Mouse (Mus musculus) granulocyte monocyte progenitor cell, adult 5-6 weeks (primary cell): ENCODE results near the gene Itgae. TPM values are rescaled to one million over a fixed set of nuclear protein-coding genes. Genes with fewer than 3 reads are reported as not detected.
A peak's percentile ranks its signal among the peaks of the same experiment; 100 is the strongest.
"Not testable (repeated sequence)": the region's sequence is repeated elsewhere in the genome, so short reads cannot be mapped to it uniquely, and the experiment has no call there.

Experiments
- ATAC-seq: replicated peaks from 2 replicates; pipeline ENCODE4 v1.8.0; 2016; ENCODE audit warnings: mild to moderate bottlenecking, moderate TSS enrichment, inconsistent platforms; ENCODE audit not compliant: poor library complexity, severe bottlenecking
- total RNA-seq, 2 experiments: library from RNA; stranded (forward) in 1 of 2; stranded (reverse) in 1 of 2; fragments of 200-712, 200-1000 nt in 1 of 2; fragments of >200 nt in 1 of 2; fragmentation: Nextera tagmentation in 1 of 2; gene quantifications; 2 replicates each; pipeline ENCODE4 v1.2.3; 2014 to 2017

Itgae gene
- total RNA-seq, 2 experiments from 2014 or later, result 0.77 TPM; not detected in 1

- ATAC-seq, result no peak
Measured at GRCm38 (mm10) chr11:73092057-73092456, 1.7 kb downstream of the Itgae start.

- ATAC-seq, result peak; percentile 88
Measured at GRCm38 (mm10) chr11:73092877-73093276, 2.5 kb downstream of the Itgae start.

DNA sequence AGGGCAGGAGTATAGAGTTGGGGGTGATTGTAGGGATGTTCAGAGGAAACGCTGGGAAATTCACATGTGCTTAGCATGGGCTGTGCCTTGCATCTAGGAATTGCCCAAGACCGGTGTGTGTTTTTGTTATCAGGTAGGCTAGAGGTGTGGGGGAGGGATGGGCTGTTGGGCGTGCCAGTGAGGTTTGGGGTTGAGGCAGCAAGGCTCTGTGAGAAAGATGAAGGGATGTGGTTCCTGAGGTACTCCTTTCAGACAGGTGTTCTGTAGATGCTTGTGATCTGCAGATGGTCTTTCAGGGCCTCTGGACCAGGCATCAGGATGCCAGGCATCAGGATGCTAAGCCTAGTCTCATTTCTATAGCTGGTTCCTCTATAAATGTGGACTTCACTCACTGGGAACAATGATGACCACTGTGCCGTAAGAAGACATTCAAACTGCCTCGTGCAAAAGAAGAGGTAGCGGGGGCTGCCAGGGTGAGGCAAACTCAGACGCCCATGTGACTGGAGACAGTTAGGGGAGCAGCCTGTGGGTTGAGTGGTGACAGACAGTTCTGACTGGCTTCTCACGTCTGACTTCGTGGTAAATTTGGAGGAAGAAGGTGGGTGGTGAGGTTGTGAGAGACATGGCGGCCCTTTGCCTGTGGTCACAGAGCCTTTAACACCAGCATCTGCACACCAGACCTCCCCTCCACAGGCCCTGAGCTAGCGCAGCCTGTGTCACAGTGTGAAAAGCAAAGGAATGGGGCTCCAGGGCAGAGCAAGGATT, 4.0 kb downstream of the Itgae start:
- ATAC-seq, result peak; percentile 28

GRCm38 (mm10) chr11:73098860-73099259, 8.5 kb downstream of the Itgae start:
- no peak for ATAC-seq

DNA sequence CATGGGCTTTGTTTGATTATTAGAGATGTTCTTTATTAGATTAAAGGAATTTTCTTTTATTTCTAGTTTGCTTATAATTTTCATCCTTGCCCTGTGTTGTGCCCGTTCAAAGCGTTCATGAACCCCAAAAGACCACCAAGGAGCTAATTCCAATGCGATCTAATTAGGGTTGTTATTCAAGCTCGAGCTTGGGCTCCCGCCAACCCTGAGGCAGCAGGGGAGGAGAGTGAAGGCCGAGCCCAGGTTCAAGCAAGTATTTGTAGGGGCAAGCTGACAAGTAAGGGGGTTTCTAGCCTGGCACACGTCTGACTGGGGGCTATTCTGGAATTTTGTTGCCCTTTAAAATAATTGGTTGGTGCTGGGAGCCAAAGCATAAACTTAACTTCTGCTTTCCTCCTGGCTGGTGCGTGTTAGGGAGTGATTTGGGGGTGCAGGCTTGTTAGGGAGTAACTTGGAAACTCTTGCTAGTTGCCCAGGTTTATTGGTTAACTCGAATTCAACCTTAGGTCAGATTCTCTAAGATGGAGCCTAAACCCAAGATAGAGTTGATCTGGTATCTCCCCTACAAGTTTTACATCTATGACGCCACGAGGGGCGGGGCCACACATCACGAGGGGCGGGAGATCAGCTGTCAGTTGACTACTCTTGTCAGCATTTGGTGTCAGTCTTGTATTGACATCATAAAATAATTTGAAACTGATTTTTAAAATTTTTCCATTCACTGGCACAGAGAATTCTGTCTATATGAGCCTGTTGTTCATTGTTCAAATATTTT, 9.8 kb downstream of the Itgae start:
- no peak for ATAC-seq

GRCm38 (mm10) chr11:73101308-73101707, 10.9 kb downstream of the Itgae start:
- ATAC-seq, result no peak

DNA sequence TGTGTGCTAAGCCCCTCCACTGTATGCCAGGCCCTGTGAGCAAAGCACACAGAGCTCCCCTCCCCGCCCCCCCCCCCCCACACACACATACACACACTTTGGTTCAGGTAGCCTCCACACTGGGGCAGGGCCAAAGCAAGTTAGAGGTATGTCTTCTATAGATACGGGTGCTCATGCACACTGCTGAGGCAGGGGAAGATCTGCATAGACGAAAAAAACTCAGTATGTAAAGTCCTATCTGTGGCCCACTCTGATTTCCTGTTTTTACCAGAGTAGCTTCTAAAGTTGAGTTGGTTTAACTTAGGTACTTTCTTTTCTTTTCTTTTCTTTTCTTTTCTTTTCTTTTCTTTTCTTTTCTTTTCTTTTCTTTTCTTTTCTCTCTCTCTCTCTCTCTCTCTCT, 14.9 kb downstream of the Itgae start:
- no peak for ATAC-seq

- not testable (repeated sequence) for ATAC-seq
Measured at GRCm38 (mm10) chr11:73107358-73107757, 17.0 kb downstream of the Itgae start.

GRCm38 (mm10) chr11:73108195-73108897, 18.0 kb downstream of the Itgae start:
- peak; percentile 74 for ATAC-seq

GRCm38 (mm10) chr11:73108898-73109625, 18.7 kb downstream of the Itgae start:
- peak; percentile 29 for ATAC-seq

- ATAC-seq, result no peak
Measured at GRCm38 (mm10) chr11:73109941-73110340, 19.6 kb downstream of the Itgae start.

DNA sequence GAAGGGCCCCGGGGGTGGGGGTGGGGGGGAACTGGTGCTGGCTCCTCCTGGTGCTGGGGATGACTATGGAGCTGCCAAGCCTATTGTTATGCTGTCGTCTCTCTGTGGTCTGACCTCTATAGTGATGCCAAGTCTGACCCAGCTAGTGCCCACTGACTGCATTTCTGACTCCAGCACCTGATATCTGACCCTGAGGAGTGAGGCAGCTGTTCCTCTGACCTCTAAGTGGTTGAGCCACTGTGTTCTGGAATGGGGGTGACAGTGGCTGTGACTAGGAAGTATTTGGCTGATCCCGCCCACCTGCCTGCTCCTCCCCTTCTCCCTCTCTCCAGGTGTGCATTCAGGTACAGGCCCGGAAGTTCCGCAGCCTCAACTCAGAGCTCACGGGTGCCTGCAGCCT, 21.0 kb downstream of the Itgae start:
- no peak for ATAC-seq

DNA sequence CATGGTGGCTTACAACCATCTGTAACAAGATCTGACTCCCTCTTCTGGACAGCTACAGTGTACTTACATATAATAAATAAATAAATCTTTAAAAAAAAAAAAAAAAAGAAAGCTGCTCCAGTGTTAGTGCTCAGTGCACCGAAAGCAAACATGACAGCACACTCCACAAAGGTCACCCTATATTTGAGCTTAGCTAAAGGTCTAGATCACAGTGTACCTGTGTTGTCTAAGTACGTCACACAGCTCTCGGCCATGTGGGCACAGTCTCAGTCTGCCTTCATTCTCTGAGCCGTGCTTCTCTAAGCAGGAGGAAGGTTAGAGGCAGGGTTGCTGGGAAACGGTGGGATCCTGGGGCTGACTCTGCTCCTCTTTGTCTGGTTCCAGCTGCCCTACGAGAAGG, 36.1 kb downstream of the Itgae start:
- ATAC-seq, result no peak

DNA sequence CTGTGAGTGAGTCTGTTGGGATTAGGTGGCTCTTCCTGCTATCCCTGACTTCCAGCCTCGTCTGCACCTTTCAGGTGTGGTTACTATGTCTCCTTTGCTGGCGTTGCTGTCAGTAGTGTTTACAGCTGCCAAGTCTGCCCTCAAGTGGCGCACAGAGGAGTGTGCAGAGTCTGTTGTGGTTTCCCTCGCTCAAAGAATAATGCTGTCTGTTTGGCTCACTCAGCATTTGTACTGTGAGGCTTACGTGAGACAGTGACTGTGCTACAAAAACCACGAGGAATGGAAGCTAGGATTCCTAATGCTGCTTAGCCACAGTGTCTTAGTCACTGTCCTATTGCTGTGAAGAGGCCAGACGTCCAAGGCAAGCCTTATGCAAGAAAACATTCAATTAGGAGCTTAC, 40.6 kb downstream of the Itgae start:
- ATAC-seq, result peak; percentile 31; the same call in 1 of the 2 replicates

GRCm38 (mm10) chr11:73132999-73133398, 42.6 kb downstream of the Itgae start:
- peak; percentile 39 for ATAC-seq

- ATAC-seq, result no peak
Measured at GRCm38 (mm10) chr11:73134222-73134621, 43.8 kb downstream of the Itgae start.

- no peak for ATAC-seq
Measured at GRCm38 (mm10) chr11:73136587-73136986, 46.2 kb downstream of the Itgae start.

DNA sequence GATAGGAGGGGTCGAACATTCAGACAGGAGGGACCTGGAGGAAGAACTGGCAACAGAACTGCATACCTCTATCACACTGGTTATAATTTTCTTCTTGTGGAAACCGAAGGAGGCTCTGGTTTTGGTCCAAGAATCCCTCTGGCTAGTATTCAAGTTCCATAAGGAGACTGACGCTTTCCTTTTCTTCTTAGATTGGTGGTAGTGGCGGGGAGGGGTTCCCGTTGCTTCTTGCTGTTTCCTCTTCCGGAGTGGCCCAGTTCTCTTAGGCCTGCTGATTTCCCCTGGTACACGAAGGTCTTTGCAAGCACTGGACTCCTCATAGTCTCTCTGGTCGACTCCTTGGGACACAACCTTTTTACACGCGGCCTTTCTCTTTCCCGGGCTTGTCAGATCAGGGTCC, 46.7 kb downstream of the Itgae start:
- peak; percentile 33 for ATAC-seq

DNA sequence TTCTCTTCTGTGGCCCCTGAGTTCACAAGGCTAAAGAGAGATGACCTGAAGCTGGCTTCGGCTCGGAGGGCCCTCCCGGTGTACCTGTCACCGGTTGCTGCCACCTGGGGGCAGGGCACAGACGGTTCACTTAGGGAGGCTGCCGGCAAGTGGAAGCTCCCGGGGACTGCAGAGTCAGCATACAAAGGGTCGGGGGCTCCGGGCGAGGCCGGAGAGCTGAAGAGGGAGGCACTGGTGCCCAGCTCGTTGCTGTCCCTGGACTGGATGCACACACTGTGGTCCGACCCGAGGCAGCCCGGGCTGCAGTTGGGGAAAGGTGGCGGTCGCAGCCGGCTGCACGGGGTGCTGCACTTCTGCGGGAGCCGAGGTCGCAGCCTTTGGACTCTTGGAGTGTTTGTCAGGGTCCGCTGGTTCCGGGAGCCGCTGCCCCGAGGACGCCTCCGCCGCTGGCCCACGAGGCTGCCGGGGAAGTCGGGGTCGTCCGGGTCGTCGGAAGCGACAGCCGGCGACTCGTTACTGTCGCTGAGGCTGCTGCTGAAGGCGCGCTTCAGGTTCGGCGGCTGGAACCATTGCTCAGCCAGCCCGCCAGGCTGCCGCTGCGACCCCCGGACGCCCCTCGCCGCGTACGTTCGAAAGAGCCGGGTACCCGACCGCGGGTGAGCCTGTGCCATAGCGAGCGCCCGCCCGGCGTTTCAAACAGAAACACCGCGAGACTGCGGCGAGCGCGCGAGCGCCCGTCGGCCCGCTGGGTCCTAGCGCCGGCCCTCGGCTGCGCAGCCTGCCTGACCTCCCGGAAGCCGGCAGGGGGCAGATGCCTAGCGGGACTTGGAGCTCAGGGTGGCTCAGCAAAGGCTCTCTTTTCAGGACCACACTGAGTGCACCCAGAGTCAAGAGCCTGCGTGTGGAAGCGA, 47.5 kb downstream of the Itgae start, which contains the start of gene Haspin:
Gene Haspin (minus strand): TSS at position 704 of the 911 bp plus-strand sequence.
- peak; percentile 95 for ATAC-seq
